Mouse (Mus musculus) hindbrain, embryonic 14.5 days (tissue): ENCODE data around the gene Asb7. TPM values are rescaled to one million over a fixed set of nuclear protein-coding genes. Genes with fewer than 3 reads are reported as not detected.

Experiments used
- ATAC-seq: fragments of 200-750 bp; cut with Nextera tagmentation; 2 replicates; pipeline ENCODE4 v1.8.0; 2017; ENCODE audit warnings: moderate number of reproducible peaks, mild to moderate bottlenecking, moderate TSS enrichment, moderate library complexity; ENCODE audit not compliant: low FRiP score
- DNase-seq: peaks from one replicate; pipeline ENCODE4 v3.0.0-alpha.2; 2015; ENCODE audit warnings: low spot score
- H3K27ac ChIP-seq: fragments of 300-500 bp; sonication (generic); 2 replicates; pipeline ENCODE4 v1.5.1; 2014; ENCODE audit warnings: mild to moderate bottlenecking, moderate library complexity
- H3K27me3 ChIP-seq: fragments of 300-500 bp; sonication (generic); 2 replicates; pipeline ENCODE4 v1.6.1; 2014; ENCODE audit warnings: mild to moderate bottlenecking, low read length, mixed read lengths; ENCODE audit not compliant: control insufficient read depth, insufficient read depth
- H3K36me3 ChIP-seq: fragments of 300-500 bp; sonication (generic); replicated peaks from 2 replicates; pipeline ENCODE4 v1.6.1; 2014; ENCODE audit not compliant: control insufficient read depth, insufficient read depth
- H3K4me1 ChIP-seq: fragments of 300-500 bp; sonication (generic); replicated peaks from 2 replicates; pipeline ENCODE4 v1.6.1; 2014; ENCODE audit warnings: antibody characterized with exemption, low read length, mixed read lengths; ENCODE audit not compliant: control insufficient read depth, insufficient read depth
- H3K4me2 ChIP-seq: fragments of 300-500 bp; sonication (generic); replicated peaks from 2 replicates; pipeline ENCODE4 v1.6.1; 2014; ENCODE audit warnings: mild to moderate bottlenecking, moderate library complexity
- H3K4me3 ChIP-seq: fragments of 300-500 bp; sonication (generic); replicated peaks from 2 replicates; pipeline ENCODE4 v1.5.1; 2014; ENCODE audit warnings: mild to moderate bottlenecking, low read length
- H3K9ac ChIP-seq: fragments of 300-500 bp; sonication (generic); 2 replicates; pipeline ENCODE4 v1.6.1; 2014
- H3K9me3 ChIP-seq: fragments of 300-500 bp; sonication (generic); 2 replicates; pipeline ENCODE4 v1.6.1; 2016; ENCODE audit warnings: low read length; ENCODE audit not compliant: control insufficient read depth
- WGBS: fragments of 180-500 bp; shearing (Covaris S2); extraction: QIAGEN DNeasy Blood & Tissue Kit; methylation state at CpG from one replicate; pipeline ENCODE4 v1.1.7; 2014; 5-methylcytosine and 5-hydroxymethylcytosine counted together
- polyA plus RNA-seq: library from polyadenylated mRNA; unstranded; fragments of >200 nt; fragmentation: Nextera tagmentation; extraction: Ambion mirVana; gene quantifications from 2 replicates; pipeline ENCODE4 v1.2.1, GENCODE M21; 2014

Gene Asb7
- 15.2 and 15.8 TPM in 2 replicates for polyA plus RNA-seq

DNA sequence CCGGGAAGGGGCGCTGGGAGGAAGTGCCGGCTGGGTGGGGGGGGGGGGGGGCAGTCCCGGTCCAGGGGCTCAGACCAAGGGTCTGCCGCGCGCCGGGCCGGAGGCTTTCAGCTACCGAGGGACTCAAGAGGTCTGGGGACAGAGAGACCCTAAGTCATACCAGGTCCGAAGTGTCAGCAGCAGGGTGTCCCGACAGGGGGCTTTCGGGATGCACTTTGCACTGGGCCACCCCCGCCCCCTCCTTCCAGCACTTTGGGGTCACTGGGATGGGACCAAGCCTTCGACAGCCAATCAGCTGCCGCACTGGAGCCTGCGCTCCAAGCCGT, at the start of gene Asb7:
Gene Asb7, minus strand, starts transcription at position 303 of the 326 bp plus-strand sequence.
- peaks cover 18% of the 10 kb centered on the region for H3K36me3 ChIP-seq
- DNase-seq, result no peak
- under 1% methylated on average over 12 of the region's 18 CpGs for WGBS
- no peaks in the 10 kb centered on the region for H3K27me3 ChIP-seq
- H3K27ac ChIP-seq, result peak within 1 kb of the TSS; percentile 89
- H3K9ac ChIP-seq, result peak within 1 kb of the TSS; percentile 78
- peak within 1 kb of the TSS; percentile 73 for H3K4me3 ChIP-seq
- H3K4me2 ChIP-seq, result peak within 1 kb of the TSS; percentile 96
- ATAC-seq, result no peak
- peaks cover 13% of the 10 kb centered on the region for H3K4me1 ChIP-seq
- no peaks in the 10 kb centered on the region for H3K9me3 ChIP-seq

DNA sequence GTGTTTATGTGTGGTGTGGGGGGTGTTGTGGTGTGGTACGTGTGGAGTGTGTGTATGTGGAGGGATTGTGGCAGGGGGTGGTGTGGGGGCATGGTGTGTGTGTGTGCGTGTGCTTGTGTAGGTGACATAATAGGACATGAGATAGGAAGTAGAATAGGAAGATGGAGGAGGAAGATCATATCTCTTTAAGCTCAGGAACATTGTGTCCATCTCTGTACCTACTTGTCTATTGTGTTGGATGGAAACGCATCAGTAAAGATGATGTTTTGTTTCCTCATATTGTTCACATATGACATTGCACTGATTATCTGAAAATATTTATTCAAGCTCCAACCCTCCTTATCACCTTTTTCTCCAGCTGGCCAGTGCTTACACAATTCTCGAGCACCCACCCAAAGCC, 48.0 kb upstream of the Asb7 start:
- Histone ChIP-seq H3K9me3 (no peaks in the 10 kb centered on the region), H3K4me3 (no peak overlapping the region), H3K4me1 (no peaks in the 10 kb centered on the region; the same call in 1 of the 2 replicates), H3K4me2 (no peak overlapping the region), H3K27ac (no peak overlapping the region), H3K9ac (no peak overlapping the region), H3K36me3 (no peaks in the 10 kb centered on the region), H3K27me3 (no peaks in the 10 kb centered on the region)
- DNase-seq (no peak), ATAC-seq (no peak)
- WGBS, result 95% methylated on average over 4 of the region's 4 CpGs

DNA sequence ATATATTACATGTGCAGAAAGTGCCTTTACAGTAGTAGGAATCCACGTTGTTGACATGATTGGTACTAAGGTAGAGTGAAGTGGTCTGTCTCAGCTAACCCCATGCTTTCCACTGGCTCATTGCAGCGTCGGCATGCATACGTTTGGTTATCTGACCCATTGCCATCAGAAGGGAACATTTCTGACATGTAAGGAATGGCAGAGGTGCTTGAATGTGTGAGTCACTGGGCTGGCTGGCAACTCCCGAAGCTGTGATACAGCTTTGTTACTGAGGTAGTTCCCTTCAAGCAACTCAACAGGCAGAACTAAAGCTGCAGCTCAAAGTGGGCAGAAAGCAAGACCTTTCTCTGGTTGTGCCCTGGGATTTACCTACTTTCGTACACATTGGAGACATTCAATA, 45.6 kb upstream of the Asb7 start:
- 94% methylated on average over 6 of the region's 6 CpGs for WGBS
- Histone ChIP-seq H3K4me3 (no peak overlapping the region), H3K27ac (no peak overlapping the region), H3K4me1 (no peaks in the 10 kb centered on the region), H3K9ac (no peak overlapping the region), H3K27me3 (no peaks in the 10 kb centered on the region), H3K4me2 (no peak overlapping the region), H3K36me3 (no peaks in the 10 kb centered on the region), H3K9me3 (no peaks in the 10 kb centered on the region)
- ATAC-seq, result no peak
- no peak for DNase-seq

DNA sequence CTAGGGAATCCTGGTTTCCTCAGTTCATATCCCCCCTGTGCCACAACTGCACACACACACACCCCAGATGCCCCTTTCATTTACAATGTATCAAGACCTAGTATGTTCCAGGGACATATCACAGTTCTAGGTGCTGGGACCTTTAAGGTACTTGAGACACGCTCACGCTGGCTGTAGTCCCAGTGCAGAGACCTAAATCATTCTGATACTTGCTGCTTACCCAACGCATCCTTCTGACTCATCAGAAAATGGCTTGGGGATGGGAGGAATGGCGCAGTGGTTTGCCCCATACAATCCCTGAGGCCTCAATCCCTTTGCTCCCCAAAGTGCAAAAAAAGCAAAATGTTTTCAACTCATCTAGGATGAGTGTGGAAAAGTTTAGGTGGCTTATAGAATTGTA, 45.1 kb upstream of the Asb7 start:
- WGBS, result 96% methylated on average over 4 of the region's 4 CpGs
- H3K27me3 ChIP-seq, result no peaks in the 10 kb centered on the region
- H3K36me3 ChIP-seq, result no peaks in the 10 kb centered on the region
- H3K4me2 ChIP-seq, result no peak overlapping the region
- no peaks in the 10 kb centered on the region for H3K9me3 ChIP-seq
- no peak overlapping the region for H3K27ac ChIP-seq
- ATAC-seq (no peak), DNase-seq (no peak)
- H3K9ac ChIP-seq, result no peak overlapping the region
- no peak overlapping the region for H3K4me3 ChIP-seq
- no peaks in the 10 kb centered on the region for H3K4me1 ChIP-seq

DNA sequence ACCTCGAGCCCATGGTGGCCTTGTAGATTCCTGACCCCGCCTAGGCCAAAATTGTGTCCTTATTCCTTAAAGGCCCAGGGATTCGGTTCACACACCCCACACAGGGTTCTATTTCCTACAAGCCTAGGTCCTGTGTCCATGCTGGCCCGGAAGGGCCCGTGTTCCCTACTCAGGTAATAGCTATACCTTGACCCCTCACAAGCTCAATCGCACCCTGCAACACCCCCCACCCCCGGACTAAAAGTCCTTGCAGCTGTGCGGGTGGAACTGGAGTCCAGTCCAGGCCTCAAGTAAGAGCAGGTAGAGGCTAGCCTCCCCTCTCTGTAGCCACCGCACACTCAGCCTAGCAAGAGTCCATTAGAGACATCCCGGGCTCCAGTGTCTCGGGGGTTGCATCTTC, 44.5 kb upstream of the Asb7 start:
- H3K36me3 ChIP-seq, result no peaks in the 10 kb centered on the region
- DNase-seq, result no peak
- WGBS, result 96% methylated on average over 11 of the region's 11 CpGs
- H3K4me3 ChIP-seq, result no peak overlapping the region
- H3K4me2 ChIP-seq, result no peak overlapping the region
- no peaks in the 10 kb centered on the region for H3K9me3 ChIP-seq
- no peak overlapping the region for H3K9ac ChIP-seq
- ATAC-seq, result no peak
- H3K27ac ChIP-seq, result no peak overlapping the region
- H3K27me3 ChIP-seq, result no peaks in the 10 kb centered on the region
- no peaks in the 10 kb centered on the region for H3K4me1 ChIP-seq

DNA sequence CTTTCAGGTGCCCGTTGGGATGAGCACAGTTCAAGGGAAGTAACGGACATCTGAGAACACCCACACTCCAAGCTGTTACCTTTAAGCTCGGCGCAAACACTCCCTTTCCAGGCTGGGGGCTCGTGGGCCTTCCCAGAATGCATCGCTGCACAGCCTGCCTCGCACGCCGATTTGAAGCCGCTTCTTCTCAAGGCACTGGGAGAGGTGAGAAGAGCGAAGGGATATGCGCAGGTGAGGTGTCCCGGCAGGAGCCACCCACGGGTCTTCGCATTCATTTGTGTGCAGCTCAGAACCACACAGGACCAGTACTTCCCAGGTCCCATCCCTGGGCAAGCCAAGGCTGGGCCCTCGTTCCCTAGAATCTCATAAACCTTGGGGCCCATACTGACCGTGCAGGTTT, 44.0 kb upstream of the Asb7 start:
- H3K27me3 ChIP-seq, result no peaks in the 10 kb centered on the region
- ATAC-seq (no peak), DNase-seq (no peak)
- H3K9me3 ChIP-seq, result no peaks in the 10 kb centered on the region
- no peak overlapping the region for H3K9ac ChIP-seq
- WGBS, result 96% methylated on average over 17 of the region's 17 CpGs
- no peaks in the 10 kb centered on the region for H3K4me1 ChIP-seq
- H3K27ac ChIP-seq, result no peak overlapping the region
- H3K4me3 ChIP-seq, result no peak overlapping the region
- no peaks in the 10 kb centered on the region for H3K36me3 ChIP-seq
- no peak overlapping the region for H3K4me2 ChIP-seq

DNA sequence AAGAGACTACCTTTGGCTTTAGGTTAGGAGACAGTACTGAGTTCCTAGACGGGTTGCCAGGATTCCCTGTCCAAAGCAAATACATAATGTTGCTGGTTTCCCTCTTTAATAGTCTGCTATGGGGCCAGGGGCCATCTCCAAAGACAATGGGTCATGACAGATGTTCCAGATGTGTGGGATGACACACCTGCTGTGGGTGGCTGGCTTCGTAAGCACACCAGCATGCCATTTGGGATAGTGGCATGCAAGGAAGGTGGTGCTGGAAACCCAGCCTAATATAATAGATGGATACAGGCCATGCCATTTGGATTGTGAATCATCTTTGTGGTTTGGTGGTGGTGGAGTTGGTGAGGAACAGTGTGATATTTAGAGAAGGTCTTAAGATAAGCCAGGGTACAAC, 39.8 kb upstream of the Asb7 start:
- H3K4me2 ChIP-seq, result no peak overlapping the region
- no peaks in the 10 kb centered on the region for H3K9me3 ChIP-seq
- H3K9ac ChIP-seq, result no peak overlapping the region
- whole genome bisulfite sequencing, result 90% methylated on average over 2 of the region's 2 CpGs
- DNase-seq (no peak), ATAC-seq (no peak)
- H3K27ac ChIP-seq, result no peak overlapping the region
- H3K4me3 ChIP-seq, result no peak overlapping the region
- H3K36me3 ChIP-seq, result no peaks in the 10 kb centered on the region; the same call in 1 of the 2 replicates
- H3K27me3 ChIP-seq, result no peaks in the 10 kb centered on the region
- no peaks in the 10 kb centered on the region for H3K4me1 ChIP-seq

DNA sequence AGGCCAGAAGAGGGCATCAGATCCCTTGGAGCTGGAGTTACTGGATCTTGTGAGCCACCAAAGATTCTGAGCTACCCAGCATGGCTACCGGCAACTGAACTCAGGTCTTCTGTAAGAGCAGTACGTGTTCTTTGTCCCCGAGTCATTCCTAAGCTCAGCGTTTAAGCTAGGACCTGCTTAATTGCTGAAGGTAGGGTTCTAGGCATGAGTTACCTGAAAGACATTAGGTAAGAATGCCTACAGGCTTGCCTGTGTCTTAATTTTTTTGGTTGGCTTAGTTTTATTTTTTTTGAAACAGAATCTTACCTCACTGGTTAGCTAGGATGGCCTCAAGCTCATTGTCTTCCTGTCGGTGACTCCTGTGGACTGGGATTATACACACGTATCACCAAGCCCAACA, 38.7 kb upstream of the Asb7 start:
- DNase-seq, result no peak

DNA sequence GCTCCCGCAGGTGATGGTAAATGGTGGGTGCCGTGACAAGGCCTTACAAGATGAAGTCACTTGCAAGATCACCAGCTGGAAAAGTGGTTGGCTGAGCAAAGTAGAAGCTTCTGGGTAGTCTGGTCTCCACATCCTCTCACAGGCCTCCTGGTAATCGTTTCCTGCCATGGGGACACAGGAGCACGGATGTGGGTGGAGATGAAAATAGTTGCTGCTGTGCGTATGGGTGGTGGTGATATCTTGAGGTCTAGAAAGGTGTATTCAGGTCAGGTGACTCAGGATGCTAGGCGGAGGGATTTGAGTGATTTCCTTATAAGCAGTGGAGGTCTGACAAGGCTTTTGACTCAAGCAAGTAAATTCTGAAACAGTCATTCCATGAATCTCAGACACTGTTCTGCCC, 35.6 kb upstream of the Asb7 start:
- Histone ChIP-seq H3K9ac (no peak overlapping the region), H3K4me1 (no peaks in the 10 kb centered on the region), H3K27me3 (no peaks in the 10 kb centered on the region), H3K9me3 (no peaks in the 10 kb centered on the region), H3K36me3 (no peaks in the 10 kb centered on the region; the same call in none of the 2 replicates), H3K27ac (no peak overlapping the region), H3K4me3 (no peak overlapping the region), H3K4me2 (no peak overlapping the region)
- ATAC-seq, result no peak
- 91% methylated on average over 6 of the region's 6 CpGs for WGBS
- DNase-seq, result no peak

More for the DNA sequence above, 38.7 kb upstream of the Asb7 start:
- no peak overlapping the region for H3K9ac ChIP-seq
- H3K36me3 ChIP-seq, result no peaks in the 10 kb centered on the region; the same call in 1 of the 2 replicates
- no peak for ATAC-seq
- 93% methylated on average over 6 of the region's 6 CpGs for WGBS
- H3K9me3 ChIP-seq, result no peaks in the 10 kb centered on the region
- H3K4me2 ChIP-seq, result no peak overlapping the region
- no peak overlapping the region for H3K27ac ChIP-seq
- no peak overlapping the region for H3K4me3 ChIP-seq
- H3K4me1 ChIP-seq, result no peaks in the 10 kb centered on the region
- H3K27me3 ChIP-seq, result no peaks in the 10 kb centered on the region

DNA sequence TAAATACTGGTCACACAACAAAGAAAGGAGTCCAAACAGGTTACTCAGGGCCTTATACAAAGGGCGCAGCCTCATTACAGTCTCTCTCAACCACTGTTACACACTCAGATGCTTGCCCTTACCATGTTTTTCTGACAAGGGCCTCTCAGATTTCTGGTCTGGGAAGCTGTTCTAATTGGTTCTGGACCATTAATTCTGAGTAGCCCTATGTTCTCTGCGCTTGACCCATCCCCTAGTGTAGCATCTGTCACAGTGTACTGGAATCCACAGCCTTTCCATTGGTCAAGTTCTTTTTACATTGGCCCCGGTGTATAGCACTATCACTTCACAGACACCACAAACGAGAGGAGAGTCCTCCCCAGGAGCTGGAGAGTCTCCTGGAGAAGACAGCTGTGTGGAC, 35.1 kb upstream of the Asb7 start:
- DNase-seq (no peak), ATAC-seq (no peak)
- Histone ChIP-seq H3K4me2 (no peak overlapping the region), H3K9me3 (peaks cover 2% of the 10 kb centered on the region; the same call in 1 of the 2 replicates), H3K27ac (no peak overlapping the region), H3K27me3 (no peaks in the 10 kb centered on the region), H3K36me3 (no peaks in the 10 kb centered on the region; the same call in none of the 2 replicates), H3K4me1 (no peaks in the 10 kb centered on the region), H3K9ac (no peak overlapping the region), H3K4me3 (no peak overlapping the region)
- WGBS, result 77% methylated on average over 4 of the region's 4 CpGs
